Mouse (Mus musculus) macrophage (primary cell): ENCODE data around the gene Tmem220. TPM values are rescaled to one million over a fixed set of nuclear protein-coding genes. Genes with fewer than 3 reads are reported as not detected.

ENCODE experiments used
- H3K27ac ChIP-seq: fragments of 350-480 bp; formaldehyde crosslinking; 2 replicates; pipeline ENCODE4 v1.9.0; 2021
- H3K36me3 ChIP-seq: fragments of 350-480 bp; formaldehyde crosslinking; 2 replicates; pipeline ENCODE4 v1.9.0; 2021; ENCODE audit errors: inconsistent target
- H3K4me3 ChIP-seq: fragments of 350-480 bp; formaldehyde crosslinking; 2 replicates; pipeline ENCODE4 v1.9.0; 2021; ENCODE audit errors: inconsistent target
- H3K79me2 ChIP-seq: fragments of 350-480 bp; formaldehyde crosslinking; 2 replicates; pipeline ENCODE4 v1.9.0; 2021; ENCODE audit errors: inconsistent target
- WGBS: methylation state at CpG from one replicate; pipeline ENCODE4 v1.1.7; 2026; ENCODE audit warnings: inconsistent platforms; ENCODE audit not compliant: missing documents; 5-methylcytosine and 5-hydroxymethylcytosine counted together
- polyA plus RNA-seq: library from polyadenylated mRNA; stranded (reverse); fragments of 250-400 nt; gene quantifications from 3 replicates; pipeline ENCODE4 v1.2.4, GENCODE M21; 2018; ENCODE audit warnings: inconsistent platforms

The Tmem220 gene
- polyA plus RNA-seq, 1 experiment from 2014 or later: 13.2 TPM

- WGBS: 100% methylated on average over 2 of the region's 3 CpGs
- no peak overlapping the region for H3K4me3 ChIP-seq
- H3K27ac ChIP-seq: no peak overlapping the region
- H3K36me3 ChIP-seq: peaks cover 56% of the 10 kb centered on the region
- H3K79me2 ChIP-seq: no peaks in the 10 kb centered on the region
These were observed 37.8 kb downstream of the Tmem220 start for GRCm38 (mm10) chr11:67062726-67063125.

- no peaks in the 10 kb centered on the region for H3K79me2 ChIP-seq
- H3K4me3 ChIP-seq: no peak overlapping the region
- H3K36me3 ChIP-seq: peaks cover 24% of the 10 kb centered on the region
- H3K27ac ChIP-seq: no peak overlapping the region
- WGBS: 97% methylated on average over 3 of the region's 3 CpGs
These were observed 42.8 kb downstream of the Tmem220 start for GRCm38 (mm10) chr11:67067741-67068140.

- H3K79me2 ChIP-seq: no peaks in the 10 kb centered on the region
- no peak overlapping the region for H3K27ac ChIP-seq
- WGBS: 73% methylated on average over 14 of the region's 15 CpGs
- no peaks in the 10 kb centered on the region for H3K36me3 ChIP-seq
- H3K4me3 ChIP-seq: no peak overlapping the region
These were observed 47.7 kb downstream of the Tmem220 start for GRCm38 (mm10) chr11:67072615-67073130.

GRCm38 (mm10) chr11:67075036-67075435, 50.1 kb downstream of the Tmem220 start:
- WGBS: 68% methylated on average over 3 of the region's 3 CpGs
- Histone ChIP-seq H3K36me3 (no peaks in the 10 kb centered on the region), H3K27ac (no peak overlapping the region), H3K79me2 (no peaks in the 10 kb centered on the region), H3K4me3 (no peak overlapping the region)

- no peaks in the 10 kb centered on the region for H3K79me2 ChIP-seq
- H3K4me3 ChIP-seq: no peak overlapping the region
- WGBS: 70% methylated on average over 5 of the region's 5 CpGs
- H3K27ac ChIP-seq: no peak overlapping the region
- no peaks in the 10 kb centered on the region for H3K36me3 ChIP-seq
These were observed 51.8 kb downstream of the Tmem220 start for GRCm38 (mm10) chr11:67076781-67077180.

GRCm38 (mm10) chr11:67077435-67077834, 52.5 kb downstream of the Tmem220 start:
- Histone ChIP-seq H3K36me3 (no peaks in the 10 kb centered on the region), H3K27ac (no peak overlapping the region), H3K79me2 (no peaks in the 10 kb centered on the region), H3K4me3 (no peak overlapping the region)
- WGBS: 64% methylated on average over 3 of the region's 3 CpGs

GRCm38 (mm10) chr11:67078000-67078399, 53.0 kb downstream of the Tmem220 start, which contains the start of gene Myh3:
Myh3 (plus strand) TSS chr11:67078300.
- H3K79me2 ChIP-seq: no peaks in the 10 kb centered on the region
- H3K27ac ChIP-seq: no peak within 1 kb of the TSS
- no peak within 1 kb of the TSS for H3K4me3 ChIP-seq
- 85% methylated on average over 5 of the region's 5 CpGs for WGBS
- no peaks in the 10 kb centered on the region for H3K36me3 ChIP-seq

GRCm38 (mm10) chr11:67078888-67079287, 53.9 kb downstream of the Tmem220 start:
- Histone ChIP-seq H3K36me3 (no peaks in the 10 kb centered on the region), H3K27ac (no peak overlapping the region), H3K4me3 (no peak overlapping the region), H3K79me2 (no peaks in the 10 kb centered on the region)
- WGBS: 78% methylated on average over 6 of the region's 6 CpGs

GRCm38 (mm10) chr11:67079740-67080139, 54.8 kb downstream of the Tmem220 start:
- Histone ChIP-seq H3K36me3 (no peaks in the 10 kb centered on the region), H3K27ac (no peak overlapping the region)
- 80% methylated on average over 11 of the region's 11 CpGs for WGBS

GRCm38 (mm10) chr11:67080168-67080567, 55.2 kb downstream of the Tmem220 start:
- Histone ChIP-seq H3K36me3 (no peaks in the 10 kb centered on the region), H3K27ac (no peak overlapping the region), H3K79me2 (no peaks in the 10 kb centered on the region), H3K4me3 (no peak overlapping the region)
- 7% methylated on average over 3 of the region's 3 CpGs for WGBS

More at GRCm38 (mm10) chr11:67079740-67080139, 54.8 kb downstream of the Tmem220 start:
- no peak overlapping the region for H3K4me3 ChIP-seq
- no peaks in the 10 kb centered on the region for H3K79me2 ChIP-seq

- no peak overlapping the region for H3K4me3 ChIP-seq
- no peak overlapping the region for H3K27ac ChIP-seq
- WGBS: 10% methylated on average over 9 of the region's 11 CpGs
- H3K79me2 ChIP-seq: no peaks in the 10 kb centered on the region
- no peaks in the 10 kb centered on the region for H3K36me3 ChIP-seq
These were observed 56.2 kb downstream of the Tmem220 start for GRCm38 (mm10) chr11:67081125-67081649.

GRCm38 (mm10) chr11:67082188-67082587, 57.2 kb downstream of the Tmem220 start:
- H3K36me3 ChIP-seq: no peaks in the 10 kb centered on the region
- no peak overlapping the region for H3K27ac ChIP-seq
- H3K4me3 ChIP-seq: no peak overlapping the region
- no peaks in the 10 kb centered on the region for H3K79me2 ChIP-seq
- WGBS: 78% methylated on average over 7 of the region's 7 CpGs

- H3K4me3 ChIP-seq: no peak overlapping the region
- 69% methylated on average over 13 of the region's 13 CpGs for WGBS
These were observed 57.8 kb downstream of the Tmem220 start for GRCm38 (mm10) chr11:67082793-67083192.

GRCm38 (mm10) chr11:67083239-67083638, 58.3 kb downstream of the Tmem220 start:
- H3K4me3 ChIP-seq: no peak overlapping the region
- no peaks in the 10 kb centered on the region for H3K79me2 ChIP-seq
- H3K27ac ChIP-seq: no peak overlapping the region
- 77% methylated on average over 6 of the region's 6 CpGs for WGBS
- no peaks in the 10 kb centered on the region for H3K36me3 ChIP-seq

More at GRCm38 (mm10) chr11:67082793-67083192, 57.8 kb downstream of the Tmem220 start:
- no peak overlapping the region for H3K27ac ChIP-seq
- no peaks in the 10 kb centered on the region for H3K79me2 ChIP-seq
- no peaks in the 10 kb centered on the region for H3K36me3 ChIP-seq

- no peaks in the 10 kb centered on the region for H3K79me2 ChIP-seq
- H3K36me3 ChIP-seq: no peaks in the 10 kb centered on the region
- H3K27ac ChIP-seq: no peak overlapping the region
- 46% methylated on average over 30 of the region's 32 CpGs for WGBS
- H3K4me3 ChIP-seq: no peak overlapping the region
These were observed 58.9 kb downstream of the Tmem220 start for GRCm38 (mm10) chr11:67083712-67084340.
